Mouse (Mus musculus): ENCODE measurements at regions not wholly inside any gene's neighbourhood (a gene's known extent, or its start where the extent isn't known, plus 50 kb on each side); places are given as distances from the start of the nearest gene placed in this dataset.
A peak's percentile ranks its signal among the peaks of the same experiment; 100 is the strongest.

GRCm38 (mm10) chr3:61255232-61255631 lies 106.2 kb upstream of the Rap2b start:
- DNase-seq (ENCODE audit: low read depth in 1 of 2, low spot score in 2 of 2) = no peak

- no peak for DNase-seq (ENCODE audit: low read depth in 1 of 2, low spot score in 2 of 2)
Observed at GRCm38 (mm10) chr3:61255643-61256042, 105.8 kb upstream of the Rap2b start.

GRCm38 (mm10) chr3:61268453-61269335 lies 92.7 kb upstream of the Rap2b start:
- no peak for DNase-seq (ENCODE audit: low read depth in 1 of 2, low spot score in 2 of 2)

- DNase-seq (ENCODE audit: low read depth in 1 of 2, low spot score in 2 of 2) = no peak
Observed at GRCm38 (mm10) chr3:61285924-61286520, 75.4 kb upstream of the Rap2b start.

- DNase-seq (ENCODE audit: low read depth in 1 of 2, low spot score in 2 of 2) = no peak
Observed at GRCm38 (mm10) chr3:61288195-61288594, 73.2 kb upstream of the Rap2b start.

- peak in 1 of 2 experiments; percentile 1 for DNase-seq (ENCODE audit: low read depth in 1 of 2, low spot score in 2 of 2)
Observed at GRCm38 (mm10) chr3:61294855-61295254, 66.6 kb upstream of the Rap2b start.

GRCm38 (mm10) chr3:61297290-61297689 lies 64.1 kb upstream of the Rap2b start:
- DNase-seq (ENCODE audit: low read depth in 1 of 2, low spot score in 2 of 2) = no peak

GRCm38 (mm10) chr3:61302214-61302613 lies 59.2 kb upstream of the Rap2b start:
- no peak for DNase-seq (ENCODE audit: low read depth in 1 of 2, low spot score in 2 of 2)

- DNase-seq (ENCODE audit: low read depth in 1 of 2, low spot score in 2 of 2) = no peak
Observed at GRCm38 (mm10) chr3:61303485-61303884, 58.0 kb upstream of the Rap2b start.

GRCm38 (mm10) chr3:61306306-61306705 lies 55.1 kb upstream of the Rap2b start:
- no peak for DNase-seq (ENCODE audit: low read depth in 1 of 2, low spot score in 2 of 2)

- no peak for DNase-seq (ENCODE audit: low read depth in 1 of 2, low spot score in 2 of 2)
Observed at GRCm38 (mm10) chr3:61308764-61309163, 52.7 kb upstream of the Rap2b start.

GRCm38 (mm10) chr3:61309197-61309596 lies 52.2 kb upstream of the Rap2b start:
- no peak for DNase-seq (ENCODE audit: low read depth in 1 of 2, low spot score in 2 of 2)

Measured in monocyte, adult 2 months (primary cell).